Mouse (Mus musculus) neural tube, embryonic 14.5 days (tissue): ENCODE data around the gene Stard3nl. TPM values are rescaled to one million over a fixed set of nuclear protein-coding genes. Genes with fewer than 3 reads are reported as not detected.

Experiments used
- ATAC-seq: fragments of 200-750 bp; cut with Nextera tagmentation; 2 replicates; pipeline ENCODE4 v1.8.0; 2017; ENCODE audit warnings: low read depth, mild to moderate bottlenecking, moderate TSS enrichment, moderate library complexity
- H3K27ac ChIP-seq: fragments of 300-500 bp; sonication (generic); 2 replicates; pipeline ENCODE4 v1.5.1; 2014; ENCODE audit warnings: low read depth, mild to moderate bottlenecking, control low read depth, low read length, moderate library complexity, mixed read lengths
- H3K27me3 ChIP-seq: fragments of 300-500 bp; sonication (generic); 2 replicates; pipeline ENCODE4 v1.6.1; 2014; ENCODE audit warnings: low read length; ENCODE audit not compliant: control insufficient read depth, insufficient read depth
- H3K36me3 ChIP-seq: fragments of 300-500 bp; sonication (generic); 2 replicates; pipeline ENCODE4 v1.6.1; 2014; ENCODE audit warnings: low read length, mixed read lengths; ENCODE audit not compliant: control insufficient read depth, insufficient read depth
- H3K4me1 ChIP-seq: fragments of 300-500 bp; sonication (generic); 2 replicates; pipeline ENCODE4 v1.6.1; 2014; ENCODE audit warnings: low read length; ENCODE audit not compliant: control insufficient read depth, insufficient read depth
- H3K4me2 ChIP-seq: fragments of 300-500 bp; sonication (generic); 2 replicates; pipeline ENCODE4 v1.6.1; 2014; ENCODE audit warnings: mild to moderate bottlenecking, low read depth, low read length, control low read depth
- H3K4me3 ChIP-seq: fragments of 300-500 bp; sonication (generic); 2 replicates; pipeline ENCODE4 v1.5.1; 2014; ENCODE audit warnings: low read depth, low read length, control low read depth, mixed read lengths
- H3K9ac ChIP-seq: fragments of 300-500 bp; sonication (generic); replicated peaks from 2 replicates; pipeline ENCODE4 v1.6.1; 2014; ENCODE audit warnings: low read depth, mild to moderate bottlenecking, control low read depth, low read length, mixed read lengths
- H3K9me3 ChIP-seq: fragments of 300-500 bp; sonication (generic); 2 replicates; pipeline ENCODE4 v1.6.1; 2016; ENCODE audit warnings: low read length; ENCODE audit not compliant: control insufficient read depth
- WGBS: fragments of 180-500 bp; shearing (Covaris S2); extraction: QIAGEN DNeasy Blood & Tissue Kit; methylation state at CpG from one replicate; pipeline ENCODE4 v1.1.7; 2014; 5-methylcytosine and 5-hydroxymethylcytosine counted together
- polyA plus RNA-seq: library from polyadenylated mRNA; unstranded; fragments of >200 nt; fragmentation: Nextera tagmentation; extraction: Ambion mirVana; gene quantifications from 2 replicates; pipeline ENCODE4 v1.2.1, GENCODE M21; 2014

Gene Stard3nl
- polyA plus RNA-seq, 1 experiment from 2014 or later, result 225 TPM

- Histone ChIP-seq H3K36me3 (peaks cover 30% of the 10 kb centered on the region), H3K4me1 (no peaks in the 10 kb centered on the region), H3K27ac (no peak overlapping the region), H3K4me2 (no peak overlapping the region), H3K9ac (no peak overlapping the region), H3K9me3 (no peaks in the 10 kb centered on the region), H3K27me3 (no peaks in the 10 kb centered on the region), H3K4me3 (no peak overlapping the region)
- no peak for ATAC-seq
- WGBS, result 81% methylated on average over 2 of the region's 2 CpGs
Observed at GRCm38 (mm10) chr13:19366866-19367265, 28.7 kb downstream of the Stard3nl start.

GRCm38 (mm10) chr13:19365596-19365995 is 30.0 kb downstream of the Stard3nl start:
- Histone ChIP-seq H3K4me3 (no peak overlapping the region), H3K27ac (no peak overlapping the region), H3K9ac (no peak overlapping the region), H3K9me3 (no peaks in the 10 kb centered on the region), H3K4me1 (no peaks in the 10 kb centered on the region), H3K27me3 (no peaks in the 10 kb centered on the region), H3K36me3 (peaks cover 26% of the 10 kb centered on the region), H3K4me2 (no peak overlapping the region)
- peak; percentile 80 for ATAC-seq
- WGBS, result 33% methylated on average over 4 of the region's 4 CpGs

GRCm38 (mm10) chr13:19364245-19364772 is 31.3 kb downstream of the Stard3nl start:
- no peaks in the 10 kb centered on the region for H3K4me1 ChIP-seq
- H3K27me3 ChIP-seq, result no peaks in the 10 kb centered on the region
- 86% methylated on average over 11 of the region's 11 CpGs for WGBS
- H3K4me2 ChIP-seq, result no peak overlapping the region
- no peak overlapping the region for H3K4me3 ChIP-seq
- ATAC-seq, result peak; percentile 29
- H3K36me3 ChIP-seq, result peaks cover 20% of the 10 kb centered on the region
- no peak overlapping the region for H3K9ac ChIP-seq
- no peak overlapping the region for H3K27ac ChIP-seq
- H3K9me3 ChIP-seq, result no peaks in the 10 kb centered on the region

- WGBS, result 64% methylated on average over 6 of the region's 6 CpGs
- H3K4me2 ChIP-seq, result no peak overlapping the region
- no peak for ATAC-seq
Observed at GRCm38 (mm10) chr13:19362358-19362757, 33.2 kb downstream of the Stard3nl start.

GRCm38 (mm10) chr13:19358027-19358426 is 37.6 kb downstream of the Stard3nl start:
- Histone ChIP-seq H3K36me3 (peaks cover 7% of the 10 kb centered on the region; the same call in 1 of the 2 replicates), H3K9me3 (no peaks in the 10 kb centered on the region), H3K27ac (no peak overlapping the region), H3K9ac (no peak overlapping the region), H3K4me3 (no peak overlapping the region), H3K27me3 (no peaks in the 10 kb centered on the region), H3K4me1 (no peaks in the 10 kb centered on the region), H3K4me2 (no peak overlapping the region)
- ATAC-seq, result no peak
- WGBS, result 78% methylated on average over 5 of the region's 5 CpGs

More at GRCm38 (mm10) chr13:19362358-19362757, 33.2 kb downstream of the Stard3nl start:
- Histone ChIP-seq H3K4me3 (no peak overlapping the region), H3K27ac (no peak overlapping the region), H3K36me3 (peaks cover 21% of the 10 kb centered on the region), H3K4me1 (no peaks in the 10 kb centered on the region), H3K27me3 (no peaks in the 10 kb centered on the region), H3K9me3 (no peaks in the 10 kb centered on the region), H3K9ac (no peak overlapping the region)

GRCm38 (mm10) chr13:19357301-19357700 is 38.3 kb downstream of the Stard3nl start:
- Histone ChIP-seq H3K27me3 (no peaks in the 10 kb centered on the region), H3K36me3 (peaks cover 7% of the 10 kb centered on the region; the same call in 1 of the 2 replicates), H3K27ac (no peak overlapping the region), H3K4me3 (no peak overlapping the region), H3K4me2 (no peak overlapping the region), H3K9ac (no peak overlapping the region), H3K9me3 (no peaks in the 10 kb centered on the region), H3K4me1 (no peaks in the 10 kb centered on the region)
- 82% methylated on average over 7 of the region's 7 CpGs for WGBS
- ATAC-seq, result no peak

- Histone ChIP-seq H3K36me3 (peaks cover 7% of the 10 kb centered on the region; the same call in 1 of the 2 replicates), H3K9ac (no peak overlapping the region), H3K27me3 (no peaks in the 10 kb centered on the region), H3K4me1 (no peaks in the 10 kb centered on the region), H3K27ac (no peak overlapping the region), H3K9me3 (no peaks in the 10 kb centered on the region), H3K4me3 (no peak overlapping the region), H3K4me2 (no peak overlapping the region)
- ATAC-seq, result peak; percentile 57; the same call in 1 of the 2 replicates
- 68% methylated on average over 5 of the region's 5 CpGs for WGBS
Observed at GRCm38 (mm10) chr13:19356720-19357119, 38.9 kb downstream of the Stard3nl start.

- no peak overlapping the region for H3K4me2 ChIP-seq
- no peaks in the 10 kb centered on the region for H3K9me3 ChIP-seq
- no peak overlapping the region for H3K9ac ChIP-seq
- H3K27ac ChIP-seq, result no peak overlapping the region
- no peak for ATAC-seq
- H3K36me3 ChIP-seq, result peaks cover 7% of the 10 kb centered on the region; the same call in 1 of the 2 replicates
- no peaks in the 10 kb centered on the region for H3K27me3 ChIP-seq
- 63% methylated on average over 7 of the region's 7 CpGs for WGBS
- no peak overlapping the region for H3K4me3 ChIP-seq
- H3K4me1 ChIP-seq, result no peaks in the 10 kb centered on the region
Observed at GRCm38 (mm10) chr13:19356120-19356519, 39.5 kb downstream of the Stard3nl start.

- no peak for ATAC-seq
- WGBS, result 77% methylated on average over 3 of the region's 3 CpGs
- H3K4me3 ChIP-seq, result no peak overlapping the region
- no peak overlapping the region for H3K4me2 ChIP-seq
- H3K9ac ChIP-seq, result no peak overlapping the region
- H3K36me3 ChIP-seq, result no peaks in the 10 kb centered on the region
- no peaks in the 10 kb centered on the region for H3K4me1 ChIP-seq
- no peak overlapping the region for H3K27ac ChIP-seq
- no peaks in the 10 kb centered on the region for H3K9me3 ChIP-seq
- H3K27me3 ChIP-seq, result no peaks in the 10 kb centered on the region
Observed at GRCm38 (mm10) chr13:19352795-19353194, 42.8 kb downstream of the Stard3nl start.
